Mouse (Mus musculus): ENCODE measurements around the gene Folr2. TPM values are rescaled to one million over a fixed set of nuclear protein-coding genes. Genes with fewer than 3 reads are reported as not detected.

The Folr2 gene
- polyA plus RNA-seq, 1 experiment from 2014 or later = 2.0 TPM

- DNase-seq (ENCODE audit: low spot score) (no peak), ATAC-seq (ENCODE audit: low FRiP score, low TSS enrichment) (no peak)
- Histone ChIP-seq H3K27me3 (ENCODE audit: control insufficient read depth, insufficient read depth, low read length) (no peaks in the 10 kb centered on the region), H3K27ac (replicated peaks) (no peak overlapping the region), H3K36me3 (ENCODE audit: control insufficient read depth, insufficient read depth, low read length) (no peaks in the 10 kb centered on the region), H3K4me2 (replicated peaks; ENCODE audit: low read depth) (no peak overlapping the region), H3K4me1 (replicated peaks; ENCODE audit: control insufficient read depth, insufficient read depth) (no peaks in the 10 kb centered on the region), H3K9ac (ENCODE audit: low read length) (no peak overlapping the region), H3K4me3 (ENCODE audit: low read depth, low read length) (no peak overlapping the region), H3K9me3 (ENCODE audit: control insufficient read depth, low read length) (no peaks in the 10 kb centered on the region)
- WGBS = 90% methylated on average over 4 of the region's 4 CpGs
- no peak for TF ChIP-seq CTCF (IDR thresholded peaks at IDR 0.05; ENCODE audit: low read depth)
- no peak for TF ChIP-seq EP300 (optimal IDR thresholded peaks at IDR 0.05)
Observed at GRCm38 (mm10) chr7:101884160-101884559, 27.2 kb upstream of the Folr2 start.

GRCm38 (mm10) chr7:101882413-101883154 lies 25.6 kb upstream of the Folr2 start:
- ATAC-seq (ENCODE audit: low FRiP score, low TSS enrichment) = no peak
- WGBS = 71% methylated on average over 9 of the region's 9 CpGs
- Histone ChIP-seq H3K27me3 (ENCODE audit: control insufficient read depth, insufficient read depth, low read length) (no peaks in the 10 kb centered on the region), H3K27ac (replicated peaks) (no peak overlapping the region), H3K36me3 (ENCODE audit: control insufficient read depth, insufficient read depth, low read length) (no peaks in the 10 kb centered on the region), H3K4me3 (ENCODE audit: low read depth, low read length) (no peak overlapping the region), H3K4me1 (replicated peaks; ENCODE audit: control insufficient read depth, insufficient read depth) (no peaks in the 10 kb centered on the region), H3K4me2 (replicated peaks; ENCODE audit: low read depth) (no peak overlapping the region), H3K9ac (ENCODE audit: low read length) (no peak overlapping the region), H3K9me3 (ENCODE audit: control insufficient read depth, low read length) (no peaks in the 10 kb centered on the region)
- no peak for DNase-seq (ENCODE audit: low spot score)
- TF ChIP-seq CTCF (IDR thresholded peaks at IDR 0.05; ENCODE audit: low read depth) (no peak), EP300 (optimal IDR thresholded peaks at IDR 0.05) (no peak)

- Histone ChIP-seq H3K27me3 (ENCODE audit: control insufficient read depth, insufficient read depth, low read length) (no peaks in the 10 kb centered on the region), H3K4me2 (replicated peaks; ENCODE audit: low read depth) (no peak overlapping the region), H3K4me3 (ENCODE audit: low read depth, low read length) (no peak overlapping the region), H3K9me3 (ENCODE audit: control insufficient read depth, low read length) (no peaks in the 10 kb centered on the region), H3K27ac (replicated peaks) (no peak overlapping the region), H3K9ac (ENCODE audit: low read length) (no peak overlapping the region), H3K4me1 (replicated peaks; ENCODE audit: control insufficient read depth, insufficient read depth) (no peaks in the 10 kb centered on the region), H3K36me3 (ENCODE audit: control insufficient read depth, insufficient read depth, low read length) (no peaks in the 10 kb centered on the region)
- no peak for TF ChIP-seq EP300 (optimal IDR thresholded peaks at IDR 0.05)
- TF ChIP-seq CTCF (IDR thresholded peaks at IDR 0.05; ENCODE audit: low read depth) = no peak
- 69% methylated on average over 4 of the region's 4 CpGs for WGBS
- ATAC-seq (ENCODE audit: low FRiP score, low TSS enrichment) (no peak), DNase-seq (ENCODE audit: low spot score) (no peak)
Observed at GRCm38 (mm10) chr7:101880855-101881254, 23.9 kb upstream of the Folr2 start.

- DNase-seq (ENCODE audit: low spot score) (no peak), ATAC-seq (ENCODE audit: low FRiP score, low TSS enrichment) (no peak)
- Histone ChIP-seq H3K27ac (replicated peaks) (no peak overlapping the region), H3K4me3 (ENCODE audit: low read depth, low read length) (no peak overlapping the region), H3K36me3 (ENCODE audit: control insufficient read depth, insufficient read depth, low read length) (no peaks in the 10 kb centered on the region), H3K9ac (ENCODE audit: low read length) (no peak overlapping the region), H3K9me3 (ENCODE audit: control insufficient read depth, low read length) (no peaks in the 10 kb centered on the region), H3K4me1 (replicated peaks; ENCODE audit: control insufficient read depth, insufficient read depth) (no peaks in the 10 kb centered on the region), H3K27me3 (ENCODE audit: control insufficient read depth, insufficient read depth, low read length) (no peaks in the 10 kb centered on the region), H3K4me2 (replicated peaks; ENCODE audit: low read depth) (no peak overlapping the region)
- TF ChIP-seq EP300 (optimal IDR thresholded peaks at IDR 0.05) (no peak), CTCF (IDR thresholded peaks at IDR 0.05; ENCODE audit: low read depth) (no peak)
- 96% methylated on average over 1 of the region's 1 CpGs for WGBS
Observed at GRCm38 (mm10) chr7:101875978-101876377, 19.0 kb upstream of the Folr2 start.

GRCm38 (mm10) chr7:101871296-101871695 lies 14.3 kb upstream of the Folr2 start:
- no peak overlapping the region for H3K27ac ChIP-seq (replicated peaks)
- WGBS = 81% methylated on average over 3 of the region's 3 CpGs
- ATAC-seq (ENCODE audit: low FRiP score, low TSS enrichment) = no peak
- H3K4me1 ChIP-seq (replicated peaks; ENCODE audit: control insufficient read depth, insufficient read depth) = no peaks in the 10 kb centered on the region
- DNase-seq (ENCODE audit: low spot score) = no peak
- H3K4me2 ChIP-seq (replicated peaks; ENCODE audit: low read depth) = no peak overlapping the region
- H3K9ac ChIP-seq (ENCODE audit: low read length) = no peak overlapping the region
- H3K9me3 ChIP-seq (ENCODE audit: control insufficient read depth, low read length) = no peaks in the 10 kb centered on the region
- H3K36me3 ChIP-seq (ENCODE audit: control insufficient read depth, insufficient read depth, low read length) = no peaks in the 10 kb centered on the region
- no peaks in the 10 kb centered on the region for H3K27me3 ChIP-seq (ENCODE audit: control insufficient read depth, insufficient read depth, low read length)
- no peak overlapping the region for H3K4me3 ChIP-seq (ENCODE audit: low read depth, low read length)
- no peak for TF ChIP-seq EP300 (optimal IDR thresholded peaks at IDR 0.05)
- no peak for TF ChIP-seq CTCF (IDR thresholded peaks at IDR 0.05; ENCODE audit: low read depth)

GRCm38 (mm10) chr7:101870629-101871028 lies 13.6 kb upstream of the Folr2 start, which contains the start of gene Folr1:
TSS of gene Folr1 (minus strand) at chr7:101870788.
- Histone ChIP-seq H3K27me3 (ENCODE audit: control insufficient read depth, insufficient read depth, low read length) (no peaks in the 10 kb centered on the region), H3K4me3 (ENCODE audit: low read depth, low read length) (no peak within 1 kb of the TSS), H3K4me1 (replicated peaks; ENCODE audit: control insufficient read depth, insufficient read depth) (no peaks in the 10 kb centered on the region), H3K9me3 (ENCODE audit: control insufficient read depth, low read length) (no peaks in the 10 kb centered on the region), H3K4me2 (replicated peaks; ENCODE audit: low read depth) (no peak within 1 kb of the TSS), H3K36me3 (ENCODE audit: control insufficient read depth, insufficient read depth, low read length) (no peaks in the 10 kb centered on the region), H3K27ac (replicated peaks) (no peak within 1 kb of the TSS), H3K9ac (ENCODE audit: low read length) (no peak within 1 kb of the TSS)
- DNase-seq (ENCODE audit: low spot score) (no peak), ATAC-seq (ENCODE audit: low FRiP score, low TSS enrichment) (no peak)
- WGBS = 54% methylated on average over 2 of the region's 2 CpGs
- no peak for TF ChIP-seq CTCF (IDR thresholded peaks at IDR 0.05; ENCODE audit: low read depth)
- TF ChIP-seq EP300 (optimal IDR thresholded peaks at IDR 0.05) = no peak
